Mouse (Mus musculus) forebrain, embryonic 10.5 days (tissue): ENCODE data around the gene Ckmt1. TPM values are rescaled to one million over a fixed set of nuclear protein-coding genes. Genes with fewer than 3 reads are reported as not detected.
A peak's percentile ranks its signal among the peaks of the same experiment; 100 is the strongest.
"Not testable (repeated sequence)": the region's sequence is repeated elsewhere in the genome, so short reads cannot be mapped to it uniquely, and the experiment has no call there.

Source experiments
- DNase-seq: peaks from one replicate; pipeline ENCODE4 v3.0.0-alpha.2; 2017; ENCODE audit warnings: low spot score; ENCODE audit errors: extremely low spot score
- H3K27ac ChIP-seq: fragments of 300-500 bp; sonication (generic); 2 replicates; pipeline ENCODE4 v1.5.1; 2016; ENCODE audit warnings: mild to moderate bottlenecking
- H3K27me3 ChIP-seq: fragments of 300-500 bp; sonication (generic); 2 replicates; pipeline ENCODE4 v1.6.1; 2016; ENCODE audit warnings: mild to moderate bottlenecking; ENCODE audit not compliant: poor library complexity, severe bottlenecking
- H3K36me3 ChIP-seq: fragments of 300-500 bp; sonication (generic); replicated peaks from 2 replicates; pipeline ENCODE4 v1.6.1; 2016; ENCODE audit warnings: mild to moderate bottlenecking, moderate library complexity
- H3K4me1 ChIP-seq: fragments of 300-500 bp; sonication (generic); 2 replicates; pipeline ENCODE4 v1.6.1; 2016
- H3K4me3 ChIP-seq: fragments of 300-500 bp; sonication (generic); 2 replicates; pipeline ENCODE4 v1.5.1; 2016; ENCODE audit warnings: mild to moderate bottlenecking, moderate library complexity
- H3K9me3 ChIP-seq: fragments of 300-500 bp; sonication (generic); 2 replicates; pipeline ENCODE4 v1.6.1; 2016; ENCODE audit warnings: mild to moderate bottlenecking, moderate library complexity
- WGBS: fragments of 180-500 bp; shearing (Covaris S2); methylation state at CpG from one replicate; pipeline ENCODE4 v1.1.7; 2016; 5-methylcytosine and 5-hydroxymethylcytosine counted together
- polyA plus RNA-seq: library from polyadenylated mRNA; unstranded; fragments of >200 nt; fragmentation: Nextera tagmentation; extraction: Ambion mirVana; gene quantifications from 2 replicates; pipeline ENCODE4 v1.2.1, GENCODE M21; 2016

Gene Ckmt1
- polyA plus RNA-seq, 1 experiment from 2014 or later, result 3.9 TPM

GRCm38 (mm10) chr2:121363656-121364055, 6.1 kb downstream of the Ckmt1 start:
- peaks cover 9% of the 10 kb centered on the region for H3K4me1 ChIP-seq
- no peak overlapping the region for H3K27ac ChIP-seq
- H3K36me3 ChIP-seq, result no peaks in the 10 kb centered on the region
- no peaks in the 10 kb centered on the region for H3K9me3 ChIP-seq
- H3K27me3 ChIP-seq, result peaks cover 12% of the 10 kb centered on the region
- DNase-seq, result no peak
- H3K4me3 ChIP-seq, result no peak overlapping the region
- WGBS, result 89% methylated on average over 3 of the region's 3 CpGs

- no peaks in the 10 kb centered on the region for H3K9me3 ChIP-seq
- H3K4me3 ChIP-seq, result no peak overlapping the region
- H3K36me3 ChIP-seq, result no peaks in the 10 kb centered on the region
- no peaks in the 10 kb centered on the region for H3K27me3 ChIP-seq
- H3K4me1 ChIP-seq, result no peaks in the 10 kb centered on the region; the same call in 1 of the 2 replicates
- H3K27ac ChIP-seq, result no peak overlapping the region
- WGBS, result 93% methylated on average over 2 of the region's 2 CpGs
- DNase-seq, result no peak
Measured at GRCm38 (mm10) chr2:121368831-121369230, 11.3 kb downstream of the Ckmt1 start.

GRCm38 (mm10) chr2:121370921-121371320, 13.4 kb downstream of the Ckmt1 start:
- no peak for DNase-seq
- H3K27ac ChIP-seq, result no peak overlapping the region
- no peak overlapping the region for H3K4me3 ChIP-seq
- H3K36me3 ChIP-seq, result no peaks in the 10 kb centered on the region
- H3K4me1 ChIP-seq, result no peaks in the 10 kb centered on the region
- no peaks in the 10 kb centered on the region for H3K9me3 ChIP-seq
- no peaks in the 10 kb centered on the region for H3K27me3 ChIP-seq
- WGBS, result 84% methylated on average over 5 of the region's 5 CpGs

GRCm38 (mm10) chr2:121372266-121372665, 14.8 kb downstream of the Ckmt1 start:
- no peaks in the 10 kb centered on the region for H3K4me1 ChIP-seq
- no peaks in the 10 kb centered on the region for H3K36me3 ChIP-seq
- DNase-seq, result no peak
- no peak overlapping the region for H3K4me3 ChIP-seq
- 80% methylated on average over 3 of the region's 3 CpGs for WGBS
- no peak overlapping the region for H3K27ac ChIP-seq
- H3K27me3 ChIP-seq, result no peaks in the 10 kb centered on the region
- no peaks in the 10 kb centered on the region for H3K9me3 ChIP-seq

- no peaks in the 10 kb centered on the region for H3K36me3 ChIP-seq
- 53% methylated on average over 2 of the region's 2 CpGs for WGBS
- H3K27ac ChIP-seq, result no peak overlapping the region
Measured at GRCm38 (mm10) chr2:121374766-121375165, 17.3 kb downstream of the Ckmt1 start.

GRCm38 (mm10) chr2:121386961-121387575, 29.6 kb downstream of the Ckmt1 start, which contains the start of gene Strc:
Gene Strc, minus strand, starts transcription at chr2:121387168.
- H3K4me1 ChIP-seq, H3K27me3 ChIP-seq, DNase-seq, H3K36me3 ChIP-seq, H3K9me3 ChIP-seq, H3K27ac ChIP-seq, H3K4me3 ChIP-seq: not testable (repeated sequence)
- 95% methylated on average over 17 of the region's 17 CpGs for WGBS

More at GRCm38 (mm10) chr2:121374766-121375165, 17.3 kb downstream of the Ckmt1 start:
- Histone ChIP-seq H3K9me3 (no peaks in the 10 kb centered on the region), H3K4me3 (no peak overlapping the region), H3K27me3 (no peaks in the 10 kb centered on the region), H3K4me1 (0 out of 2 replicates have a peak, but pooled peaks cover 2% of the 10 kb centered on the region)
- DNase-seq, result no peak

GRCm38 (mm10) chr2:121396624-121397023, 39.1 kb downstream of the Ckmt1 start:
- no peak overlapping the region for H3K4me3 ChIP-seq

GRCm38 (mm10) chr2:121403296-121403695, 45.8 kb downstream of the Ckmt1 start:
- DNase-seq, result no peak
- H3K9me3 ChIP-seq, result no peaks in the 10 kb centered on the region
- no peaks in the 10 kb centered on the region for H3K36me3 ChIP-seq
- H3K27me3 ChIP-seq, result no peaks in the 10 kb centered on the region
- no peaks in the 10 kb centered on the region for H3K4me1 ChIP-seq
- no peak overlapping the region for H3K4me3 ChIP-seq
- H3K27ac ChIP-seq, result no peak overlapping the region

More at GRCm38 (mm10) chr2:121396624-121397023, 39.1 kb downstream of the Ckmt1 start:
- peak; percentile 74 for DNase-seq
- Histone ChIP-seq H3K9me3 (no peaks in the 10 kb centered on the region), H3K36me3 (no peaks in the 10 kb centered on the region), H3K4me1 (no peaks in the 10 kb centered on the region), H3K27me3 (no peaks in the 10 kb centered on the region), H3K27ac (no peak overlapping the region)
- WGBS, result 15% methylated on average over 8 of the region's 8 CpGs

- H3K9me3 ChIP-seq, result no peaks in the 10 kb centered on the region
- no peaks in the 10 kb centered on the region for H3K36me3 ChIP-seq
- WGBS, result 29% methylated on average over 4 of the region's 4 CpGs
- peak; percentile 29 for DNase-seq
- no peak overlapping the region for H3K27ac ChIP-seq
- H3K27me3 ChIP-seq, result no peaks in the 10 kb centered on the region
- H3K4me3 ChIP-seq, result no peak overlapping the region
- peaks cover 9% of the 10 kb centered on the region for H3K4me1 ChIP-seq
Measured at GRCm38 (mm10) chr2:121408160-121408559, 50.6 kb downstream of the Ckmt1 start.

- H3K27ac ChIP-seq, result peak overlapping the region; percentile 97
- 15% methylated on average over 4 of the region's 4 CpGs for WGBS
- DNase-seq, result no peak
- peak overlapping the region; percentile 79 for H3K4me3 ChIP-seq
- H3K36me3 ChIP-seq, result peaks cover 28% of the 10 kb centered on the region
- H3K9me3 ChIP-seq, result no peaks in the 10 kb centered on the region
- H3K4me1 ChIP-seq, result peaks cover 36% of the 10 kb centered on the region
- H3K27me3 ChIP-seq, result no peaks in the 10 kb centered on the region
Measured at GRCm38 (mm10) chr2:121412843-121413386, 55.4 kb downstream of the Ckmt1 start.

Other genes with a start within 250 kb of the Ckmt1 start
- gene Tgm7, start 247.9 kb upstream of the Ckmt1 start, polyA plus RNA-seq, result not detected in 2 replicates
- gene Adal, start 217.3 kb upstream of the Ckmt1 start, polyA plus RNA-seq, result 24.7 and 25.2 TPM in 2 replicates
- 19.1 and 21.6 TPM in 2 replicates for gene Lcmt2, start 217.1 kb upstream of the Ckmt1 start, polyA plus RNA-seq
- 88.0 and 89.4 TPM in 2 replicates for gene Tubgcp4, start 187.1 kb upstream of the Ckmt1 start, polyA plus RNA-seq
- 12.4 and 14.6 TPM in 2 replicates for gene Zscan29, start 186.6 kb upstream of the Ckmt1 start, polyA plus RNA-seq
- 134 and 144 TPM in 2 replicates for gene Trp53bp1, start 86.3 kb upstream of the Ckmt1 start, polyA plus RNA-seq
- 6.5 and 6.6 TPM in 2 replicates for gene Map1a, start 68.1 kb upstream of the Ckmt1 start, polyA plus RNA-seq
- 10.1 and 11.0 TPM in 2 replicates for gene Ppip5k1, start 2.3 kb upstream of the Ckmt1 start, polyA plus RNA-seq
- gene Strc, start 29.5 kb downstream of the Ckmt1 start, polyA plus RNA-seq, result not detected in 2 replicates
- 578 and 630 TPM in 2 replicates for gene Pdia3, start 56.1 kb downstream of the Ckmt1 start, polyA plus RNA-seq
- gene Catsper2, start 56.1 kb downstream of the Ckmt1 start, polyA plus RNA-seq, result 1.5 and 2.0 TPM in 2 replicates
- gene Ell3, start 86.6 kb downstream of the Ckmt1 start, polyA plus RNA-seq, result 4.3 and 5.0 TPM in 2 replicates
- gene Serf2, start 91.5 kb downstream of the Ckmt1 start, polyA plus RNA-seq, result 449 TPM in 2 replicates
- gene Hypk, start 95.6 kb downstream of the Ckmt1 start, polyA plus RNA-seq, result 142 and 161 TPM in 2 replicates
- 0.15 and 0.27 TPM in 2 replicates for gene Serinc4, start 99.1 kb downstream of the Ckmt1 start, polyA plus RNA-seq
- 53.5 and 53.7 TPM in 2 replicates for gene Mfap1b, start 116.4 kb downstream of the Ckmt1 start, polyA plus RNA-seq
- gene Mfap1a, start 149.0 kb downstream of the Ckmt1 start, polyA plus RNA-seq, result 27.9 and 29.5 TPM in 2 replicates
- 15.0 and 15.8 TPM in 2 replicates for gene Wdr76, start 149.0 kb downstream of the Ckmt1 start, polyA plus RNA-seq